Mouse (Mus musculus): ENCODE data around the gene Tecta.

Gene Tecta

GRCm38 (mm10) chr9:42387038-42387437, 12.7 kb downstream of the Tecta start:
- no peak for DNase-seq (ENCODE audit: inconsistent ontology term)

GRCm38 (mm10) chr9:42385656-42386055, 14.1 kb downstream of the Tecta start:
- DNase-seq (ENCODE audit: inconsistent ontology term) = no peak

GRCm38 (mm10) chr9:42382628-42383347, 16.9 kb downstream of the Tecta start:
- peak; percentile 37 for DNase-seq (ENCODE audit: inconsistent ontology term)

GRCm38 (mm10) chr9:42382063-42382462, 17.7 kb downstream of the Tecta start:
- no peak for DNase-seq (ENCODE audit: inconsistent ontology term)

- DNase-seq (ENCODE audit: inconsistent ontology term) = no peak
Measured at GRCm38 (mm10) chr9:42378071-42378470, 21.7 kb downstream of the Tecta start.

- no peak for DNase-seq (ENCODE audit: inconsistent ontology term)
Measured at GRCm38 (mm10) chr9:42377656-42378055, 22.1 kb downstream of the Tecta start.

GRCm38 (mm10) chr9:42371670-42372368, 27.9 kb downstream of the Tecta start:
- DNase-seq (ENCODE audit: inconsistent ontology term) = no peak

- DNase-seq (ENCODE audit: inconsistent ontology term) = no peak
Measured at GRCm38 (mm10) chr9:42357585-42357984, 42.1 kb downstream of the Tecta start.

- DNase-seq (ENCODE audit: inconsistent ontology term) = no peak
Measured at GRCm38 (mm10) chr9:42354871-42355270, 44.9 kb downstream of the Tecta start.

- no peak for DNase-seq (ENCODE audit: inconsistent ontology term)
Measured at GRCm38 (mm10) chr9:42349791-42350190, 49.9 kb downstream of the Tecta start.

- DNase-seq (ENCODE audit: inconsistent ontology term) = no peak
Measured at GRCm38 (mm10) chr9:42346297-42346696, 53.4 kb downstream of the Tecta start.

GRCm38 (mm10) chr9:42339151-42339550, 60.6 kb downstream of the Tecta start:
- DNase-seq (ENCODE audit: inconsistent ontology term) = peak; percentile 58

- DNase-seq (ENCODE audit: inconsistent ontology term) = no peak
Measured at GRCm38 (mm10) chr9:42337026-42337425, 62.7 kb downstream of the Tecta start.

- no peak for DNase-seq (ENCODE audit: inconsistent ontology term)
Measured at GRCm38 (mm10) chr9:42336575-42336974, 63.2 kb downstream of the Tecta start.

GRCm38 (mm10) chr9:42334885-42335284, 64.8 kb downstream of the Tecta start:
- DNase-seq (ENCODE audit: inconsistent ontology term) = no peak

GRCm38 (mm10) chr9:42332692-42333091, 67.0 kb downstream of the Tecta start:
- DNase-seq (ENCODE audit: inconsistent ontology term) = no peak

- no peak for DNase-seq (ENCODE audit: inconsistent ontology term)
Measured at GRCm38 (mm10) chr9:42331341-42331740, 68.4 kb downstream of the Tecta start.

- DNase-seq (ENCODE audit: inconsistent ontology term) = no peak
Measured at GRCm38 (mm10) chr9:42329753-42330152, 70.0 kb downstream of the Tecta start.

GRCm38 (mm10) chr9:42326688-42327440, 72.9 kb downstream of the Tecta start:
- DNase-seq (ENCODE audit: inconsistent ontology term) = peak; percentile 69

- DNase-seq (ENCODE audit: inconsistent ontology term) = peak; percentile 20
Measured at GRCm38 (mm10) chr9:42324640-42325394, 74.9 kb downstream of the Tecta start.

- DNase-seq (ENCODE audit: inconsistent ontology term) = no peak
Measured at GRCm38 (mm10) chr9:42323238-42323637, 76.5 kb downstream of the Tecta start.

GRCm38 (mm10) chr9:42321442-42321841, 78.3 kb downstream of the Tecta start:
- no peak for DNase-seq (ENCODE audit: inconsistent ontology term)

Measured in Muller cell, postnatal 12 days (primary cell).